Mouse (Mus musculus): ENCODE results near the gene Gtf2a2. TPM values are rescaled to one million over a fixed set of nuclear protein-coding genes. Genes with fewer than 3 reads are reported as not detected.
A peak's percentile ranks its signal among the peaks of the same experiment; 100 is the strongest.

The Gtf2a2 gene
- polyA plus RNA-seq, 1 experiment from 2014 or later = 149 TPM

DNA sequence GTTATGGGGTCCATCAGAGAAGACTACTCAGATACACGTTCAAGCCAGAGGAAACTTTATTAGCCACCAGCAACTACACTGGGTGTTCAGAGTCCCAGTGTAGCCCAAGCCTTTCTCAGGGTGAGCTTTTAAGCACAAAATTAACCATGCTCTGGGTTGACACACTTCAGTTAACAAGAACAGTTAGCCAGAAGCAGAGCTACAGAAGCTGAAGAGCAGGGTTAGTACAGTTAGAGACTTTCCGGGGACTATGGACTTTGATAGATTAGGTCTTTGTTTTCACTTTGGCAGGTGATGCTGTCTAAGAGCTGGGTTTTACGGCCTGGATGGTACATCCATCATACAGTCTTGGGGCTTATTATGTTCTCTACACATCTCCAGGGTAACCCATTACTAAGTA is 40.4 kb downstream of the Gtf2a2 start:
- H3K4me3 ChIP-seq (ENCODE audit: low read depth, low read length) = no peak overlapping the region
- DNase-seq = no peak

DNA sequence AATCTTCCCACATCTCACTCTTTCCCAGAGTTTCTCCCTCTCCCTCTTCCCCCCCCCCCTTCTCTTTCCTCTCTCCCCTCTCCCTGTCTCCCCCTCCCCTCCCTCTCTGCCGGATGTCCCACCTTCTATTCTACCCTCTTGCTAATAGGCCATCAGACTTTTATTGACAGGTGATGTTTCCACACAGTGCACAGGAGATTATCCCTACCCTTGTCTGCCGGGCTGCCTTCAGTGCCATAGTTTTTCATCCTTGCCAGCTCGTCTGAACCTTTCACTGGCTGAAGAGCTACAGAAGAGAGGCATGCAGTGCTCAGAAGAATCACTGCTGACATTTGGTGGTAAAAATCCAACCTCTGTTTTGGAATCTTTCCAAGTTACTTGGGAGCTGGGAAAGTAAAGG is 41.1 kb downstream of the Gtf2a2 start:
- H3K4me1 ChIP-seq (ENCODE audit: insufficient read depth) = no peaks in the 10 kb centered on the region
- H3K4me2 ChIP-seq (ENCODE audit: low read depth, low read length) = no peak overlapping the region
- ATAC-seq (no peak), DNase-seq (no peak)
- no peak overlapping the region for H3K27ac ChIP-seq (ENCODE audit: low read depth)
- peaks cover 4% of the 10 kb centered on the region; the same call in 1 of the 2 replicates for H3K27me3 ChIP-seq (ENCODE audit: insufficient read depth, low read length)
- no peak overlapping the region for H3K9ac ChIP-seq (replicated peaks)
- H3K9me3 ChIP-seq (ENCODE audit: low read length) = no peaks in the 10 kb centered on the region
- TF ChIP-seq CTCF (IDR thresholded peaks at IDR 0.05; ENCODE audit: low read depth) = no peak
- no peak for TF ChIP-seq EP300 (IDR thresholded peaks at IDR 0.05; ENCODE audit: low read depth)
- no peak overlapping the region for H3K4me3 ChIP-seq (ENCODE audit: low read depth, low read length)
- H3K36me3 ChIP-seq (replicated peaks; ENCODE audit: insufficient read depth, low read length) = no peaks in the 10 kb centered on the region
- 60% methylated on average over 3 of the region's 3 CpGs for WGBS (ENCODE audit: insufficient replicate concordance)

More for the DNA sequence above, 40.4 kb downstream of the Gtf2a2 start:
- H3K4me1 ChIP-seq (ENCODE audit: insufficient read depth) = no peaks in the 10 kb centered on the region
- H3K9ac ChIP-seq (replicated peaks) = no peak overlapping the region
- TF ChIP-seq CTCF (IDR thresholded peaks at IDR 0.05; ENCODE audit: low read depth) (no peak), EP300 (IDR thresholded peaks at IDR 0.05; ENCODE audit: low read depth) (no peak)
- H3K9me3 ChIP-seq (ENCODE audit: low read length) = no peaks in the 10 kb centered on the region
- no peak for ATAC-seq
- WGBS (ENCODE audit: insufficient replicate concordance) = 52% methylated on average over 3 of the region's 3 CpGs
- H3K27me3 ChIP-seq (ENCODE audit: insufficient read depth, low read length) = peaks cover 8% of the 10 kb centered on the region; the same call in 1 of the 2 replicates
- H3K36me3 ChIP-seq (replicated peaks; ENCODE audit: insufficient read depth, low read length) = no peaks in the 10 kb centered on the region
- no peak overlapping the region for H3K27ac ChIP-seq (ENCODE audit: low read depth)
- H3K4me2 ChIP-seq (ENCODE audit: low read depth, low read length) = no peak overlapping the region

- Histone ChIP-seq H3K36me3 (replicated peaks; ENCODE audit: insufficient read depth, low read length) (no peaks in the 10 kb centered on the region), H3K9ac (replicated peaks) (no peak overlapping the region), H3K4me3 (ENCODE audit: low read depth, low read length) (no peak overlapping the region), H3K27me3 (ENCODE audit: insufficient read depth, low read length) (no peaks in the 10 kb centered on the region), H3K9me3 (ENCODE audit: low read length) (no peaks in the 10 kb centered on the region), H3K4me1 (ENCODE audit: insufficient read depth) (no peaks in the 10 kb centered on the region), H3K4me2 (ENCODE audit: low read depth, low read length) (no peak overlapping the region), H3K27ac (ENCODE audit: low read depth) (no peak overlapping the region)
- TF ChIP-seq EP300 (IDR thresholded peaks at IDR 0.05; ENCODE audit: low read depth) (no peak), CTCF (IDR thresholded peaks at IDR 0.05; ENCODE audit: low read depth) (no peak)
- 74% methylated on average over 3 of the region's 3 CpGs for WGBS (ENCODE audit: insufficient replicate concordance)
- ATAC-seq = no peak
- DNase-seq = no peak
Measured at GRCm38 (mm10) chr9:70062012-70062411, 49.7 kb downstream of the Gtf2a2 start.

- DNase-seq = peak; percentile 8
- no peak overlapping the region for H3K4me3 ChIP-seq (ENCODE audit: low read depth, low read length)
- ATAC-seq = no peak
- H3K36me3 ChIP-seq (replicated peaks; ENCODE audit: insufficient read depth, low read length) = no peaks in the 10 kb centered on the region
- peaks cover 5% of the 10 kb centered on the region; the same call in 1 of the 2 replicates for H3K4me1 ChIP-seq (ENCODE audit: insufficient read depth)
- H3K27me3 ChIP-seq (ENCODE audit: insufficient read depth, low read length) = no peaks in the 10 kb centered on the region
- H3K27ac ChIP-seq (ENCODE audit: low read depth) = no peak overlapping the region
- no peaks in the 10 kb centered on the region for H3K9me3 ChIP-seq (ENCODE audit: low read length)
- no peak overlapping the region for H3K4me2 ChIP-seq (ENCODE audit: low read depth, low read length)
- WGBS (ENCODE audit: insufficient replicate concordance) = 63% methylated on average over 3 of the region's 3 CpGs
- no peak for TF ChIP-seq EP300 (IDR thresholded peaks at IDR 0.05; ENCODE audit: low read depth)
- TF ChIP-seq CTCF (IDR thresholded peaks at IDR 0.05; ENCODE audit: low read depth) = no peak
- H3K9ac ChIP-seq (replicated peaks) = no peak overlapping the region
Measured at GRCm38 (mm10) chr9:70067497-70067896, 55.1 kb downstream of the Gtf2a2 start.

GRCm38 (mm10) chr9:70069961-70070435 is 57.6 kb downstream of the Gtf2a2 start:
- H3K27me3 ChIP-seq (ENCODE audit: insufficient read depth, low read length) = no peaks in the 10 kb centered on the region
- no peak for TF ChIP-seq CTCF (IDR thresholded peaks at IDR 0.05; ENCODE audit: low read depth)
- 0 out of 2 replicates have a peak, but pooled peaks have one; percentile 31 for TF ChIP-seq EP300 (IDR thresholded peaks at IDR 0.05; ENCODE audit: low read depth)
- no peak overlapping the region for H3K4me3 ChIP-seq (ENCODE audit: low read depth, low read length)
- H3K4me2 ChIP-seq (ENCODE audit: low read depth, low read length) = no peak overlapping the region
- no peaks in the 10 kb centered on the region for H3K9me3 ChIP-seq (ENCODE audit: low read length)
- peaks cover 5% of the 10 kb centered on the region; the same call in 1 of the 2 replicates for H3K4me1 ChIP-seq (ENCODE audit: insufficient read depth)
- no peak overlapping the region for H3K9ac ChIP-seq (replicated peaks)
- H3K27ac ChIP-seq (ENCODE audit: low read depth) = peak overlapping the region; percentile 46; the same call in 1 of the 2 replicates
- no peaks in the 10 kb centered on the region for H3K36me3 ChIP-seq (replicated peaks; ENCODE audit: insufficient read depth, low read length)
- ATAC-seq (peak; percentile 88), DNase-seq (peak; percentile 34)
- 50% methylated on average over 8 of the region's 8 CpGs for WGBS (ENCODE audit: insufficient replicate concordance)

DNA sequence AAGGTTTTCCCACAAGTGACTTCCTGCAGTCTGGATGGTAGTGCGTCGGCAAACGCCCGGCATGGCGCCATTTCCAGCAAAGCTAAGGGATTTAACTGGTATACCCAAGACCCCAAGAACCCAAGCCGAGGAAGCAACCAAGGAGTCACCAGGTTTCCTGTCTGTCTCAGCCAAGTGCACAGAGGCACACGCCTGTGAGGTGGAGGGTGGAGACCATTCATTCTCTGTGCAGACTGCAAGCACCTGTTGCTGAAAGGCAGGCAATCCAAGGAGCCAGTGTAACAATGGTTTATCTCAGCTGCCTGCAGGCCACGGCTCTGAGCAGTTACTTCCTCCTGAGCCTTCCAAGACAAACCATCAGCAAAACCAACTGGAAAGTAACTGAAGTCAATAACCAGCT is 60.0 kb downstream of the Gtf2a2 start:
- H3K4me3 ChIP-seq (ENCODE audit: low read depth, low read length) = no peak overlapping the region
- TF ChIP-seq CTCF (IDR thresholded peaks at IDR 0.05; ENCODE audit: low read depth) (no peak), EP300 (IDR thresholded peaks at IDR 0.05; ENCODE audit: low read depth) (no peak)
- peaks cover 5% of the 10 kb centered on the region; the same call in 1 of the 2 replicates for H3K4me1 ChIP-seq (ENCODE audit: insufficient read depth)
- no peak overlapping the region for H3K9ac ChIP-seq (replicated peaks)
- WGBS (ENCODE audit: insufficient replicate concordance) = 73% methylated on average over 8 of the region's 8 CpGs
- H3K27ac ChIP-seq (ENCODE audit: low read depth) = no peak overlapping the region
- no peak for ATAC-seq
- H3K4me2 ChIP-seq (ENCODE audit: low read depth, low read length) = no peak overlapping the region
- H3K36me3 ChIP-seq (replicated peaks; ENCODE audit: insufficient read depth, low read length) = no peaks in the 10 kb centered on the region
- H3K27me3 ChIP-seq (ENCODE audit: insufficient read depth, low read length) = no peaks in the 10 kb centered on the region
- H3K9me3 ChIP-seq (ENCODE audit: low read length) = no peaks in the 10 kb centered on the region
- no peak for DNase-seq

Other genes with a start within 250 kb of the Gtf2a2 start
- 38.4 and 42.5 TPM in 2 replicates for gene Bnip2, start 23.1 kb upstream of the Gtf2a2 start, polyA plus RNA-seq (2015; fragmentation: Nextera tagmentation; extraction: Ambion mirVana)
- gene Gcnt3, start 25.5 kb downstream of the Gtf2a2 start, polyA plus RNA-seq (2015; fragmentation: Nextera tagmentation; extraction: Ambion mirVana) = not detected in 2 replicates
- 0.12 and 0.19 TPM in 2 replicates for gene Fam81a, start 130.0 kb downstream of the Gtf2a2 start, polyA plus RNA-seq (2015; fragmentation: Nextera tagmentation; extraction: Ambion mirVana)
- gene Myo1e, start 194.8 kb downstream of the Gtf2a2 start, polyA plus RNA-seq (2015; fragmentation: Nextera tagmentation; extraction: Ambion mirVana) = 5.4 and 7.4 TPM in 2 replicates